Mouse (Mus musculus): ENCODE data around the gene Olfr1297. TPM values are rescaled to one million over a fixed set of nuclear protein-coding genes. Genes with fewer than 3 reads are reported as not detected.

Gene Olfr1297
- total RNA-seq (2021) = not detected

- no peak for DNase-seq (ENCODE audit: low spot score)
- intact Hi-C loops (cut with DNase I) = no loop called here
Measured at GRCm38 (mm10) chr2:111626397-111626796, at the start of gene Olfr1297. TSS of gene Olfr1297 (minus strand) at chr2:111626497.

GRCm38 (mm10) chr2:111661119-111661518 lies 34.8 kb upstream of the Olfr1297 start, which contains the start of gene Olfr1299:
TSS of gene Olfr1299 (plus strand) at chr2:111661419.
- DNase-seq (ENCODE audit: low spot score) = no peak
- intact Hi-C loops (cut with DNase I) = no loop called here

GRCm38 (mm10) chr2:111649101-111649500 lies 22.8 kb upstream of the Olfr1297 start, which contains the start of gene Olfr1298:
TSS of gene Olfr1298 (minus strand) at chr2:111649201.
- DNase-seq (ENCODE audit: low spot score) = no peak
- intact Hi-C loops (cut with DNase I) = no loop called here

- no peak for DNase-seq (ENCODE audit: low spot score)
- intact Hi-C loops (cut with DNase I) = no loop called here
Measured at GRCm38 (mm10) chr2:111569581-111569980, 56.7 kb downstream of the Olfr1297 start, which contains the start of gene Olfr1295. TSS of gene Olfr1295 (minus strand) at chr2:111569681.

Other genes starting within 250 kb of the Olfr1297 start
- gene Olfr1286, start 203.4 kb downstream of the Olfr1297 start, total RNA-seq (2021) = not detected
- gene Olfr1287, start 177.4 kb downstream of the Olfr1297 start, total RNA-seq (2021) = not detected
- gene Olfr1288, start 152.4 kb downstream of the Olfr1297 start, total RNA-seq (2021) = not detected
- gene Olfr1289, start 145.7 kb downstream of the Olfr1297 start, total RNA-seq (2021) = not detected
- not detected for gene Olfr1290, start 132.7 kb downstream of the Olfr1297 start, total RNA-seq (2021)
- not detected for gene Olfr1291-ps1, start 129.3 kb downstream of the Olfr1297 start, total RNA-seq (2021)
- not detected for gene Olfr1293-ps, start 101.3 kb downstream of the Olfr1297 start, total RNA-seq (2021)
- gene Olfr1294, start 86.2 kb downstream of the Olfr1297 start, total RNA-seq (2021) = not detected
- gene Olfr1295, start 56.8 kb downstream of the Olfr1297 start, total RNA-seq (2021) = not detected
- not detected for gene Olfr1298, start 22.7 kb upstream of the Olfr1297 start, total RNA-seq (2021)
- gene Olfr1299, start 34.9 kb upstream of the Olfr1297 start, total RNA-seq (2021) = not detected
- gene Olfr1301, start 124.5 kb upstream of the Olfr1297 start, total RNA-seq (2021) = not detected
- gene Olfr1302, start 150.9 kb upstream of the Olfr1297 start, total RNA-seq (2021) = not detected
- not detected for gene Olfr1303, start 193.8 kb upstream of the Olfr1297 start, total RNA-seq (2021)

Measured in heart, postnatal 25 days (tissue).